Mouse (Mus musculus) kidney, postnatal 14 days (tissue): ENCODE measurements at regions not wholly inside any gene's neighbourhood (a gene's known extent, or its start where the extent isn't known, plus 50 kb on each side); places are given as distances from the start of the nearest gene placed in this dataset.
A peak's percentile ranks its signal among the peaks of the same experiment; 100 is the strongest.

Experiments used
- DNase-seq: peaks from one replicate; pipeline ENCODE4 v3.0.0; 2022; ENCODE audit warnings: mixed read lengths

DNA sequence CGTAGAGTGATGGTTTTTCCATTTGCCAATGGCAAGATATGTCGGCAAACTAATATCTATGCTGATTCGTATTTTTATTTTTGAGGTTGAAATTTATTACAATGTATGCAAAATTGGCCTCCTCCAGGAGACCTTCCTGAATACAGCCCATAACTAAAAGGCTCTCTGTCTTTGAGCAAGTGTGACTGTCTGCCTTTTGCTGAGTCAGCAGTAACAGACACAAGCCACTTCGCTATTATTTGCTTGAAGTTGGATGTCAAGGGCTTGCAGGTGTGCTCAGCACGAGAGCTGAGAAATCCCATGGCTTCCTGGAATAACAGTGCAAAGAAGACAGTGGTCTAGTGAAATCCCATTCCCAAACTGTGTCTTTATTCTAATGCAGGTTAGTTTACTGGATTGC lies 56.9 kb downstream of the Dmrt2 start:
- DNase-seq: no peak

DNA sequence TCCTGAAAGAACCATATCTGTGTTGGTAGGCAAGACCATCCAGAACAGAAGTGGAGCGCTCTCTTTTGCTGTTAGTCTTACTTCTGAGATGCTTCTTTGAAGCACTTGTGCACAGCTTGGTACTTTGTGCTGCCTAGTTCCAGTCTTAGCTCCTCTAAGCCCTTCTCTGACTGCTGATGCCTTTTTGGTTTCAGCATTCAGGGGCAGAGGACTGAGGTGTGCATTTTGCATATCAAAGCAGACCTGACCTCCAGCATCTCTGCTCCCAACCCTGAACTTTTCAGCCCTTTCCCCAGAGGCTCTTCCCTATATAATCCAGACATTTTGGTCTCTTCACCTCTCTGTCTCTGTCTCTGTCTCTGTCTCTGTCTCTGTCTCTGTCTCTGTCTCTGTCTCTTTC lies 57.4 kb downstream of the Dmrt2 start:
- DNase-seq: no peak

DNA sequence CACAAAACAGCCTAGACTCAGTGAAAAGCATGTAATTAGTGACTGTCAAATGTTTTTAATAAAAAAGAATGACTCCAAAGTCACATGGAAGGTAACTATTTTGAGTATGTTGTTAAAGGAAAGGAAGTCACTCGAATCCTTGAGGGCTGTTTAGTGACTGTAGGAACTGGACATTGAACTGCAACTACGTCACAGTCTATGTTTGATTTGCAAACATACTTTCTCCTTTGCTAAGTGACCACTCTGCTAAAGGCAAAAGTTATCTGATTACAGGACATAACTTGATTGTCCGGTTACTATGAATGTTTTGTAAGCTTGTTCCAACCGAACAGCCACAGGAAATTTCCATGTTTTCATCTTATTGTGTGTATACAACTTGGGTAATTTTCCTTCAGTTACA lies 106.2 kb downstream of the Dmrt2 start:
- DNase-seq: no peak

DNA sequence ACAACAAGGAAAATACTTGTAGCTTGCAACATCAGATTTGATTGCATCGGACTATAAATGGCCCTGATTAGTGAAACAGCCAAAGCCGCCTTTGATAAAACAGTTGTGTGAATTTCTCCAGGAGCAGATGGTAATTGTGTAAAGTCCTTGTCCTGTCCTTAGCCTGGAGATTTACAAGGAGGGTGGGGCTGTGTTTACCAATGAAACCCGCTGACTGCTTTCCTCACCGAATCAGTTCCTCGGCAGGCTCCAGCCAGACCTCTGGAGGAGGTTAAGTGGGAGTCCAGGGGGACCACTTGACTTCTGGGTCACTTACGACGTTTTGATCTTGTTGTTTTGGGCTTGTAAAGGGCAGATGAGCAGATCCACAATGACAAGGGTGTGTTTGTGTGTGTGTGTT lies 107.1 kb downstream of the Dmrt2 start:
- DNase-seq: no peak

DNA sequence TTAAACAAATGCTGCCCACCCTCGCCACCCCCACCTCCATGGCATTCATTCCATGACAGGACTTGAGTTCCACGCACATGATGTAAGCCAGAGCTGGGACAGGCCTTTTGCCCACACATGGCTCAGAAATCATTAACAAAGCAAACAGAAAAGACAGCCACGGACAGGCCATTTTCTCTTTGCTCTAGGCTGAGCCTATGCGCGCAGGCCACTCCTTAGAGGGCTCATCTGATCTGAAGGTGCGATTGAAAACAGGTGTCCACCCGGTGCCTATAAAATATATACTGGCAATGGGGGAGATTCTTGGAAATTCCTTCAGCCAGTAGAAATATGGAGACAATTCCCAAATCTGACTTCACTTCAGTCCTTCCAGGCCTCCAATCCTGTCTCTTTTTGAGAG lies 109.1 kb downstream of the Dmrt2 start:
- DNase-seq: no peak

DNA sequence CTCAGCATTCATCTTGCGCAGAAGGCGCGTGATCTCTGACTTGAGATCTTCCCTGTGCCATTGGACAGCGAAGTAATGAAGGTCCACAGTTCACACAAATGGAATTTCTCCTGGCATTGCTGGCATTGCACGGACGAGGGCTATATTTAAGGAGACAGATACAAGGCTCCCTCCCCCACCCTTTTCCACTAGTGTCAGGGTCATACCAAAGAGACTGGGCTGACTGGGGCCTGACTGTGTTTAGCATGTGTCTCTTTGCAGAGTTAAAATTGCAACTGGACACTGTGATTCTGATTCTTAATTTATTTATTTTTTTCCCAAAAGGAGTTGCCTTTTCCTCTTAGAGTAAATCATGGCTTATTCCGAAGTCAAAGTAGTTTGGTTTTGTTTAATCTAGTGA lies 130.5 kb downstream of the Dmrt2 start:
- DNase-seq: no peak

DNA sequence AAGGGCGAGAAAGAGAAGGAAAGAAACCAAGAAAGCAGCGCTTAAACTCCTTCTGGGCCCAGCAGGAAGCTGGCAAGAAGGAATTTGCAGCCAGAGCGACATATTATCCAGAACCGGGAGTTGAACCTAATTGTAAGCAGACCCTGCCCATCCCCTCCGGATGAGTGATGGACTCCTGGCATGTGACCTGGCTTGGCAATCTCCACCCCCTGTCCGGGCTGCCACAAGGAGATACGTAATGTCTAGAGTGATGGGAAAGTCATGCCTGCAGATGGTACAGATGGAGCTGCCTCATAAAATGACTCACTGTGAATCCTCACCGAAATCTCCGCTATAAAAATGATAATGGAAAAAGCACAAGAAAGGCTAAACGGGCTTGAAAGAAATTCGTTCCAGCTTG lies 133.1 kb downstream of the Dmrt2 start:
- no peak for DNase-seq

DNA sequence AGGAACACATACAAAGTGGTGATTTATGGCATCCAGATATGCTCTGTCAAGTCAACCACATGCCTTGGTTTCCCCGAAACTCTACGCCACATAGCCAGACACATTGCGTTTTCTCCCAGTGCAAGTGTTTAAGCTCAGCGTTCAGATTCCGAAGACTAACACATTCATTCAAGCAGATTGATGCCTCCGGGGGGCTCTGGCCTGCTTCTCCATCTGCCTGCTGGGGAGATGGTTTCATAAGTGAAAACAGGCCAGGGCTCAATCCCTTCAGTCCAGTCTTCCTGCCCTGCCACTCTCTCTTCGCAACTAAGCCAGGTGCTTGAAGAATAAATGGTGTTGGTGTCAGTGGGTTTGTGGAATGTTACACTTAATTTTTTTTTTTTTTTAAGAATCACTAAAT lies 141.4 kb downstream of the Dmrt2 start:
- DNase-seq: no peak

DNA sequence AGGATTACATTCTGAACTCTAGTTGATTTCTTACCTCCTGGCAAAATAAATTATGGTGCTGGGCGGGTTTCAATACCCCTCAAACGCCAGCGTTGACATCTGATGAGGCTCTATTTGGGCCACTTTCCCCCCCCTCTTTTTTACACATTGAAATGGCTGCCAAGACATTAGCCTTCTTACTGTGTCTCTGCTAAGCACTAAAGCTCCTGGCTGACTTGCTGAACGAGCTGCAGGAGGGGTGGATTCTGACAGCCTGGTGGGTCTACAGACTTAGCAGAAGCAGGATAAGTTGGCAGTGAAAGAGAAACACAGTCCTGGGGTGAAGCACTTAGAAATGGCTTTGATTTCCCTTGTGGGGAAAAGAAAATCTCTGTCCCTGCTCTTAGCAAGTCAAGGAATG lies 172.9 kb downstream of the Dmrt2 start:
- no peak for DNase-seq

DNA sequence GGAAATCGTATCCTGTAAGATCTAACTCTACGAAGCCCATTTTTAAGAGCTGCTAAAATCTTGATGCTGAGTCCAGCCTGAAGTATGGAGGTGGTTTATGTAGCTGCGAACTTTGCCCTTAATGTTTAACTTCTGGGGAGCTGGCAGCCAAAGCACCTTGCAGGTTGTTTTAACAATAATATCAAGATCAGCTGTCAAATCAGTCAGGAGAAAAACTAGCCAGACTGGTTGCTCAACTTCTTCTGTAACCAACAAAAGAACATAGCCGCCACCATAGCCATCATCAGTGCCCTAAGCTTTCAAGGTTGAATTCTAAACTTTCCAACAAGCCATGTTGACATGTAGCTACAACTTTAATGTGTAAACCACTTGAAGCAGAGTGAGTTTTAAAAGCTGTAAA lies 184.1 kb downstream of the Dmrt2 start:
- peak; percentile 80 for DNase-seq

DNA sequence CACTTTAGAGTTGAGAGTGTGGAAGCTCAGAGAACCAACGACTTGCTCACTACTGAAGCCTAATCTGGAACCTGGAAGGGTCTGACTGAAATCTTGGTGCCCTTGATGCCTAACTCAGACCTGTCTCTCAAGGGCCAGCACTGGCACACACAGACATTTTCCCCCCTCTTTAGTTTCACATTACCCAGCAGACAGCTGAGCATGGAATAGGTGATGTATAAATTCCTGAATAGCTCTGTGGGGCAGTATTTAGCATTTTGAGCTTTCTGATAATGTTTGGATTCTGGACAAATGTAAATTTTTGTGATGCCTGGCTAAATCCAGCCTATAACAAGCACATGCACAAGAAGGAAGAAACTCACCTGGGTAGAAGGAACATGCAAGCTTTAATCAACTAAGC lies 191.1 kb downstream of the Dmrt2 start:
- DNase-seq: peak; percentile 37

DNA sequence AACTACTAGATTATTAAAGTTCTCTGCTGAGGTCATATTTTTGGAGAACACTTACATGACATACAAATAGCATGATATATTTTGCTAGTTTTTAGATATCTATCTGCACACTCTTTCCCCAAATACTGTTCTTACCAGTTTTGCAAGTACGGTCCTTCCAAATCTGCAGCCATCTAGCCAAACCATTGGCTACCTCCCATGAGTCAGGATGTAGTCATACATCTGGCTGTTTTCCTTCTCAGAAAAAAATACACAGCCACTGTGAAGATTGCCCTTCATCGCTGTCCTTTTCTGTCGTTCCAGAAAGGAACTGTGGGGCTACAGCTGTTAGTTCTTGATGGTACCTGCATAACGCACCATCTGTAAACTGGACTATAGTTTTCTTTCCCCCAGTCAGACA lies 234.5 kb downstream of the Dmrt2 start:
- no peak for DNase-seq

DNA sequence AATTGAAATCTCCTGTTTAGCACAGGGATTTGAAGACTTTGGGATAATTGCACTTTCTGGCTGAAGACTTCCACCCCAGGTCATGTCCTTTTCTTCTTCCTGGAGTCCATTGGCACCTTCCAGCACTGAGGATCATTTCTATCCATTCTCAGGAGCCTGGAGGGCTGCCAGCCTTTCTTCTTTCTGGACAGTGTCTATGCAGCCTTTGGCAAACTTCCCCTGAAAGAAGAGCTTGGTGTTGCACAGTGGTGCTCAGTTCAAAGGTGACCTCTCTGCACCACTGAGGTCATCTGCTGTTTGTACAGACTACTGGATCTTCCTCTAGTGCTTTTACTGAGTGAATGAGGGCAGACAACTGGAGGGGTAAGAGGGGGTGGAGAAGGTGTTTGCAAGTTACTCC lies 249.8 kb downstream of the Dmrt2 start:
- peak; percentile 24 for DNase-seq

DNA sequence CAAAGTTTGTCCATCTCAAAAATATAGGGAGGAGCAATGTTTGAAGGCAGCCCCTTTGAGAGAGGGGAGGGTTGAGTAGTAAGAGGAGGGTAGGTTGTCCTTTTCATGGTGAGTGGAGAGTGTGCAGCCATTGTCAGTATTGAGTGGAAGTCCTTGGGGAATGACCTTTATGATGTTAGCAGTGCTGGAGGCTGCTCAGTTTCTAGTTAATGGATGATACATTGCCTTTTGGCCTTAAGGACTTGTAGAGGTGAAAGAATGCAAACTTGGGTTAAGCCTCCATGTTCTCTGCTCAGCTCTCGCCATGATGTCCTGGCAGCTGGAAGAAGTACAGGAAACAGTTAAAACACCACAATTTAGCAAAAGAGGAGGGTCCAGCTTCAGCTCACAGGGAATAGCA lies 250.6 kb downstream of the Dmrt2 start:
- DNase-seq: no peak

DNA sequence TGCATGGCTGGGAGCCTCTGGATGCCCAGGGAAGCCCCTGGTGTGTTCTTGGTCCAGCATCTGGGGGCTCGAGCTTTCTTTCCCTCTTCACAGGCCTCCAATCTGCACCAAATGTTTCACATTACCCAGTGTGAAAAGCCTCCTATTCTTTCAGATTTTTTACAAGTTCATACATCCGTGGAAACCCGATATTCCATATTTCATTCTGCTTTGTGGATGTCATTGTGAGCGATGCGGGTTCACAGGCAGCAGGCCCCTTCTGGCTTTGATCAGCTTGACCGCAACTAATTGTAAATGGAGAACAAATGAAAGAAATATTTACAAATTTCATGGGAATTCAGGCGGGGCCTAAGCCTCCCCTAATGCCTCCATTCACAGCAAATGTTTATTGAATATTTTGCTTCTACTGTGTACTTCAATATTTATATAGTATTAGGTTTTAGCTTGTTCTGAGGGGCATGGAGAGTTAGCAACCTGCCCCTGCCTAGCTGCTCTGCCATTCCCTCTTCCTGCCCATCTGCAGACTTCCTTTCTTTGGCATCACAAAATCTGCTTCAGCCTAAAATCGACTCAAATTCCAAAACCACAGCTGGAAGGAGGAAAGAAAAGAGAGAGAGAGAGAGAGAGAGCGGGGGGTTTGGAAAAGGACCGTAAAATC lies 251.6 kb downstream of the Dmrt2 start:
- DNase-seq: no peak

DNA sequence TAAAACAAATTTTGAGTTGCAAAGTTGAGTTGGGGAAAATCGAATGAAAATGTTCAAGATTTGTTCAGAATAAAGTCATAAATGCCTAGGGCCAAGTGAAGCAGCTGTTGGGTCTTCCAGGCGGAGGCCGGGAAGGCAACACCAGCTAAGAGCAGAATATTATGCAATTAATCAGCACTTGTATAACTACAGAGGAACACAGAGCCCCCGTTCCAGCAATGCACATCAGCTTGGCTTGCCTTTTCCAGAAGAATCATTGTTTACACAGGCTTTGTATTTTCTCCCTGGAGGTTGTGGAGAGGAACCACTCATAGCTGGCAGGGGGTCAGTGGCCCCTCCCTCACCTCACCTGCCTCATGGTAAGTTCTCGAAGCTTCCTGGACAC lies 252.2 kb downstream of the Dmrt2 start:
- DNase-seq: peak; percentile 3

DNA sequence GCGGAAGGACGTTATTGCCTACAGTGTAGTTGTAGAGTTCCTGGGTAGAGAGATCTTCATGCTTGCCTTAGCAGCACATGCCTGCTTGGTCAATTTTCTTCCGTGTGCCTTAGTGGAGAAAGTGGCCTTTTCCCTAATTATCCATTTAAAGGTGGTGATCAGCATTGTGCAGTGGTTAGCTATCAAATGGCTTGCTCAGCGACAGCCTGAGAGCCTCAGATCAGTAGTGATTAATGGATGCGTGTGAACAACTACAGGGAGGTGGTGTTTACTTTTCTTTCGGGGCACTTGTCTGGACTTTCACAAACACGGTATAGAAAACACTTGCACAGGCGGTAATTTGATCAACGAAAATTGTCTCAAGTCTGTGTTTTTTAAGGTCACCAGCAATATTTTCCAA lies 255.0 kb downstream of the Dmrt2 start:
- DNase-seq: no peak

DNA sequence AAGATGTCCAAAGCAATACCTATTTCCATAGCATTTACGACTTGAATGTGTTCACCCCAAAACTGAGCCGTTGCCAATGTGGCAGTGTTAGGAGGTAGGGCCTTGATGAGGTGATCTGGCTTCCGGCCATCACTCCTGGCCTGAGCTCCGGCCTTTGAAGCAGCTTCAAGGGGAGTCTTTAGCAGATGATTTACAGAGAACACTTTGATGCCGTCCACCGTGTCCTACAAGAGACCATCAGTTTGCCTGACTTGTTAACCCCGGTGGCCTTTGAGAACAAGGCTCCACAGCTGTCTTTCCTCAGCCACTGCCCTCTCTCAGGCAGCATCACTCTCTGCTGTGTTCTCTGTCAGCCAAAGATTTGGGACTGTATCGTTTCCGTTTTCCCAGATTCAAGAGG lies 265.1 kb downstream of the Dmrt2 start:
- DNase-seq: peak; percentile 32

DNA sequence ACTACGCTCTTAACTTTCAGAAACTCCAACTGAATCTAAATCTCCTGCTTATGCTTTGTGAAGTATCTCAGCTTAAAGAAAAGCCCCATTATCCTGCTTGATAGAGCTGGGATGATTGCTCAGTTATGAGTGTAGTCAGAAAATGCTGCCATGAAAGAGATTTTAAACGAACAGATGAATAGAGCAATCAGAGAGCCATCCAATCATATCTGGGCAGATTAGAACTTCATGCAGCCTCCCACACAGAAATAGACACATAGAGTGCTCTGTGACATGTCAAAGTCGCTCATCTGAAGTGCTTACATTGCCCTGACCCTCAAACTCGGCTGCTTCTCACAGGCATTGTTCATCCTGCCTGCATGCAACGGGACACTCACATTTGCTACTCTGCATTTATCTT lies 299.0 kb downstream of the Dmrt2 start:
- no peak for DNase-seq

DNA sequence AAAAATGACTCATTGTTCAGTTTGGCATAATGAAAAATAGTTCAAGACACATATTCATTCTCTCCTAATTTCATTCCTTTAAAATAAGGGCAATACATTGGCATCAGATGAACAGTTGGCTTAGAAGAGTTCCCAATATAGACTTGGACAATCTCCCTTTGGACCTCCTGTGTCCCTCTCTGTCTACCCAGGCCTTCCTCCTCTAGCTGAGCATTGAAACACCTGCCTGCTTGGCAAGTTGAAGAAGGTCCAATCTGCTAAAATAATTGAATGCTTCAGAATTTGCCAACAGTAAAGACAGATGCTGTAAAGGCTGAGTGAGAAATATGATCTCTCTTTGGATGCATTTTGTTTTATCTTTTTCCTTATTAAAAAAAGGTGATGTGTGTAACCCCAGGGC lies 303.0 kb downstream of the Dmrt2 start:
- no peak for DNase-seq

DNA sequence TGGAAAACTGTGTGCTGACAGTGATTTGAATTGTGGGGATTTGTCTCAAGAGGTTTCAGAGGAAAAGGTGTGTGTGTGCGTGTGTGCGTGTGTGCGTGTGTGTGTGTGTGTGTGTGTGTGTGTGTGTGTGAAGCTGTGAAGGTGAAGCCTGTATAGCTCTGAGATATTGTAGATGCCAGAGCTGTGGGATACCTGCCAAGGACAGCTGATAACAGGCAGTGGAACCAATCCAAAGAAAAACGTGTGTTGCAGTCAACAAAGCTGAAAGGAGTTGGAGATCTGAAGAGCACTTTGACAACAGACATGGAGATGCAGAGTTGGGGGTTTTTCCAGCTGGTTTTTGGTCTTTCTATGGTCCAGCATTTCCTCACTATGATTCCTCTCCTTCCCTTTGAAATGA lies 308.1 kb downstream of the Dmrt2 start:
- DNase-seq: no peak

DNA sequence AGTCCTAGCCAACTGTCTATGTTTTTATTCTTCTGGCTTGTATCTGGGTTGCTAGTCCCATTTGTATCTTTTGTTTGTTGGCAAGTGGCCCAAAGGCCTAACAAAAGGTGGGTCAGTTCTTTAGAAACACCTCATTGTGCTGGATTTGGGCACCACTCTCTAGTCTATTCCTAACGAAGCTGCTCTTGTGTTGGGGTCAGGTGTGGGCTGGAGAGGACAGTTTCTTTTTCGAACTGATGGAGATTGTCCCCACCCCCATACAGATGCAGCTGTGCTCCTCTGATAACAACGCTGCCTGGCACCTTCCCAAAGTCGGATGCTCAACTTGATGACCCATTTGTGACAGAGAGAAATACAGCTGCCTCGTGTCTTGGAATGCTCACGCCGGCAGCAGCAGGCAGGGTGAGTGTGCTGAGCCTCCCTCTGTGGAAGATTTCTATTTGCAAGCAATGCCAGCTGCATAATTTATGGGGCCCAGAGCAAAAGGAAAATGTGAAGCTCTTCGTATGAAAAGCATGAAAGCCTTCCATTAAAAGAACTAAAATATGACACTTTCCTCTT lies 342.5 kb downstream of the Dmrt2 start:
- DNase-seq: peak; percentile 61

DNA sequence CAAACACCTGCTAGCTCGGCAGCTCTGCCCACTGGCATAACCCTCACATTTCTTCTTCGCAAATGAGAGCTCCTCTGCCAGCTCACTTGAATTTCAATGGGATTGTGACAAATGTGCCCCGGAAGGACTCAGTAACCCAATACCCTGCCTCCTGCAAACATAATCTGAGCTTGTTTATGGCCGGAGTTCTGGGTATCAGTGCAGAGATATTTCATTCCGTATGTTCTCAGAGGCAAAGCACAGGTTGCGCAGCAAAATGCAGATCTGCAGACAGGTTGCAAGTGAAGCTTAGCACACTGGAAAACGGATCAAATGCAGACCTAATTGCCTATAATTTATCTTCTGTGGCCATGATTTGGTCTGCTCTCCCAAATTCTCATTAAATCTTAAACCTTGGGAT lies 348.9 kb downstream of the Dmrt2 start:
- DNase-seq: no peak

DNA sequence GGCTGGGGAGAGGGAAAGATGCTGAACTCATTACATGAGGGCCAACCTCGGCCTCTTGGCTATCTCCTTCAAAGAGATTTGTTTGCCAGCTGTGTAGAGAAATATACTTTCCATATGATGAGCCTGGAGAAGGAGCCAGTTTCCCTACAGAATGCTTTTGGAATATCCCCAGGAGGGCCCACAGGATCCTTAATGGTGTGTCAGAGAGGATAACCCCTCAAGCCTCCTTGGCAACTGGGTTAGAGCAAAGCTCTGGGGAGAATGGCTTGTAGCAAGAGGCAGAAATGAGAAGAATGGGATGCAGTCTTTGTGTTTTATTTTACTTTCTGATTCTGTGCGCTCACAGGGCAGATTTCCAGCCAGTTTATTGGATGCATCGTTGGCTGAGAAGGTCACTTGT lies 353.9 kb downstream of the Dmrt2 start:
- no peak for DNase-seq

DNA sequence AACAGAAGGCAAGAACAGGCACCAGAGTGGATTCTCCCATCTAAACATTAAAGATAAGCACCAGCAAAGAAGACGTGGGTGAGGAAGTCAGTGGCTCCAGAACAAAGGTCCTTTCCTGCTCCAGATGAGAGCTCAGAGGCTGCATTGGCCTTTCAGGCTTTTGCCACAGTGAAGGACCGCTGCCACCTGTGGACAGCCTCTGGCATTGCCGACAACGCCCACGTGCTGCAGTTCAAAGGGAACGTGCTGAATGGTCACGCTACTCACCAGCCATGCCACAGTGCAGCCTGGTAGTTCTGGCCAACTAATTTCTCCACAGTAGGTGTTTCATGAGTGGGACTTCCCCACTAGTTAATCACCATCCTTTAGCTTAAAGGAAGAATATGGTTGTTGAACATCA lies 365.1 kb downstream of the Dmrt2 start:
- DNase-seq: peak; percentile 73
